Mouse (Mus musculus): ENCODE data around the gene Trabd.

GRCm38 (mm10) chr15:89106976-89107375 lies 32.1 kb downstream of the Trabd start:
- no peak for TF ChIP-seq CTCF (IDR thresholded peaks at IDR 0.05; ENCODE audit: insufficient read depth, low read depth, low read length)
- no peak for TF ChIP-seq POLR2A (IDR thresholded peaks at IDR 0.05; ENCODE audit: insufficient read depth, low read depth, low read length)

Measured in olfactory bulb, adult 2 months (tissue).